Mouse (Mus musculus) heart, embryonic 16.5 days (tissue): ENCODE measurements at regions not wholly inside any gene's neighbourhood (a gene's known extent, or its start where the extent isn't known, plus 50 kb on each side); places are given as distances from the start of the nearest gene placed in this dataset.

Experiments used
- ATAC-seq: fragments of 200-750 bp; cut with Nextera tagmentation; replicated peaks from 2 replicates; pipeline ENCODE4 v1.8.0; 2017; ENCODE audit warnings: moderate number of reproducible peaks; ENCODE audit not compliant: insufficient read depth, low FRiP score; ENCODE audit errors: extremely low read depth
- H3K27ac ChIP-seq: fragments of 300-500 bp; sonication (generic); 2 replicates; pipeline ENCODE4 v1.5.1; 2014; ENCODE audit warnings: mild to moderate bottlenecking, low read length, control low read depth, moderate library complexity
- H3K27me3 ChIP-seq: fragments of 300-500 bp; sonication (generic); 2 replicates; pipeline ENCODE4 v1.6.1; 2014; ENCODE audit warnings: low read length, mixed read lengths; ENCODE audit not compliant: control insufficient read depth, insufficient read depth
- H3K36me3 ChIP-seq: fragments of 300-500 bp; sonication (generic); 2 replicates; pipeline ENCODE4 v1.6.1; 2014; ENCODE audit not compliant: control insufficient read depth, insufficient read depth
- H3K4me1 ChIP-seq: fragments of 300-500 bp; sonication (generic); 2 replicates; pipeline ENCODE4 v1.6.1; 2014; ENCODE audit warnings: low read length, mixed read lengths; ENCODE audit not compliant: control insufficient read depth, insufficient read depth
- H3K4me2 ChIP-seq: fragments of 300-500 bp; sonication (generic); 2 replicates; pipeline ENCODE4 v1.6.1; 2014; ENCODE audit warnings: low read depth, mild to moderate bottlenecking, control low read depth, low read length
- H3K4me3 ChIP-seq: fragments of 300-500 bp; sonication (generic); 2 replicates; pipeline ENCODE4 v1.5.1; 2014; ENCODE audit warnings: mild to moderate bottlenecking, control low read depth, low read length
- H3K9ac ChIP-seq: fragments of 300-500 bp; sonication (generic); 2 replicates; pipeline ENCODE4 v1.6.1; 2014; ENCODE audit warnings: low read length, control low read depth
- H3K9me3 ChIP-seq: fragments of 300-500 bp; sonication (generic); replicated peaks from 2 replicates; pipeline ENCODE4 v1.6.1; 2016; ENCODE audit warnings: low read length; ENCODE audit not compliant: control insufficient read depth
- WGBS: fragments of 180-500 bp; shearing (Covaris S2); extraction: QIAGEN DNeasy Blood & Tissue Kit; methylation state at CpG from one replicate; pipeline ENCODE4 v1.1.7; 2014; 5-methylcytosine and 5-hydroxymethylcytosine counted together

- ATAC-seq: no peak
- WGBS: 48% methylated on average over 4 of the region's 4 CpGs
- Histone ChIP-seq H3K36me3 (peaks cover 3% of the 10 kb centered on the region; the same call in 1 of the 2 replicates), H3K4me1 (0 out of 2 replicates have a peak, but pooled peaks cover 6% of the 10 kb centered on the region), H3K9me3 (peaks cover 5% of the 10 kb centered on the region), H3K27me3 (no peaks in the 10 kb centered on the region), H3K9ac (no peak overlapping the region), H3K4me2 (no peak overlapping the region), H3K27ac (no peak overlapping the region), H3K4me3 (no peak overlapping the region)
Observed at GRCm38 (mm10) chr13:101935843-101936242, 167.8 kb upstream of the Pik3r1 start.

GRCm38 (mm10) chr13:101954521-101954920 is 186.5 kb upstream of the Pik3r1 start:
- no peak overlapping the region for H3K4me2 ChIP-seq
- WGBS: 83% methylated on average over 3 of the region's 3 CpGs
- H3K9me3 ChIP-seq: no peaks in the 10 kb centered on the region
- H3K27me3 ChIP-seq: no peaks in the 10 kb centered on the region
- H3K36me3 ChIP-seq: no peaks in the 10 kb centered on the region
- no peak overlapping the region for H3K4me3 ChIP-seq
- H3K9ac ChIP-seq: no peak overlapping the region
- H3K27ac ChIP-seq: no peak overlapping the region
- no peak for ATAC-seq
- peaks cover 4% of the 10 kb centered on the region; the same call in 1 of the 2 replicates for H3K4me1 ChIP-seq

DNA sequence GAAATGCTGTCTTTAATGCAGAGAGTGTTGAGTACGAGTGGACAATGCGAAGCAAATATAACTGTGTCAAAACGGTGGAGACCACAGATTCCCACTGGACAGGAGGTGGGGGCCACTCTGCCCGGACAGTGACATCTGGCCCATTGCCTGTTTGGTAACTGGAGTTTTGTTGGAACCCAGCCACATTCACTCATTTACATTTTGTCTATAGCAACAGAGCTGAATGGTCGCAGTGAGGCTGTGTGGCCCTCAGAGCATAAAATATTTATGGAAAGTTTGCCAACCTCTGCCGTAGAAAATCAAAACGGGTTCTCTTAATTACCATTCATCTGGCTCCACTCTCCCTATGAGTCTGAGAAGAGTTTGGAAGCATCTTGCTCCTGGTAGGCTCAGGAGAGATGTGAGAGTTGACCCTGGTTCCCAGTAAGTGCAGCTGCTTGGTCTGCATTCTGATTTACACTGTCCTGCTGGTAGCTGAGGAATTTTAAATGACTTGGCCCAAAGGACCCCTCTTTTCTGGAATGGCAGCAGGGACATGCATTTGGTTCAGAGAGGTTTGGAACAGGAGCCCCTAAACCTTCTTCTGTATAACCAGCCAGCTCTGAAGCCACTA is 187.9 kb upstream of the Pik3r1 start:
- WGBS: 71% methylated on average over 7 of the region's 7 CpGs
- Histone ChIP-seq H3K4me3 (no peak overlapping the region), H3K4me2 (no peak overlapping the region), H3K4me1 (peaks cover 4% of the 10 kb centered on the region; the same call in 1 of the 2 replicates), H3K27me3 (no peaks in the 10 kb centered on the region), H3K9me3 (no peaks in the 10 kb centered on the region), H3K27ac (no peak overlapping the region), H3K9ac (no peak overlapping the region), H3K36me3 (no peaks in the 10 kb centered on the region)
- ATAC-seq: no peak

- H3K36me3 ChIP-seq: no peaks in the 10 kb centered on the region
- H3K4me2 ChIP-seq: no peak overlapping the region
- peaks cover 4% of the 10 kb centered on the region; the same call in 1 of the 2 replicates for H3K4me1 ChIP-seq
- no peak for ATAC-seq
- H3K4me3 ChIP-seq: no peak overlapping the region
- no peaks in the 10 kb centered on the region for H3K27me3 ChIP-seq
- H3K27ac ChIP-seq: no peak overlapping the region
- H3K9me3 ChIP-seq: no peaks in the 10 kb centered on the region
- no peak overlapping the region for H3K9ac ChIP-seq
- WGBS: 55% methylated on average over 4 of the region's 4 CpGs
Observed at GRCm38 (mm10) chr13:101957782-101958181, 189.8 kb upstream of the Pik3r1 start.

DNA sequence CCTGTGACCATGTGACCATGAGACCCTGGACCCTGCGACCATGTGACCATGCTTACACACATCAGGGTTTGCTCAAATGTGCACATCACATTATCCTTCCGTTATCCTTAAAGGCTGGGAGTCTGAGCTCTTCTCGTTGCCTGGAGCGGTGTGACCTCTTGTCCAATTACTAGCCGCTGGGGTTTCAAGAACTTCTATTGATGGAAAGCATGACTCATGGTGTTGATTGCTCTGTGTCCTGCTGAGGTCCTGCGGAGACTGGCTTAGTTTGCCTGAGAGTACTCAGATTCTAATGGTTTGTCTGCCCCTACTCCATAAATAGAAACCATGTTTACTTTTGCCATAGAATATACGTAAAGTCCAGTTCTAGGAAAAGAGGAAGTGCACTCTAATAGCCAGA is 197.5 kb upstream of the Pik3r1 start:
- no peak overlapping the region for H3K4me2 ChIP-seq
- H3K27ac ChIP-seq: no peak overlapping the region
- no peak for ATAC-seq
- H3K27me3 ChIP-seq: no peaks in the 10 kb centered on the region
- no peaks in the 10 kb centered on the region for H3K9me3 ChIP-seq
- 0 out of 2 replicates have a peak, but pooled peaks cover 2% of the 10 kb centered on the region for H3K4me1 ChIP-seq
- 39% methylated on average over 7 of the region's 7 CpGs for WGBS
- no peak overlapping the region for H3K4me3 ChIP-seq
- no peak overlapping the region for H3K9ac ChIP-seq
- H3K36me3 ChIP-seq: no peaks in the 10 kb centered on the region

DNA sequence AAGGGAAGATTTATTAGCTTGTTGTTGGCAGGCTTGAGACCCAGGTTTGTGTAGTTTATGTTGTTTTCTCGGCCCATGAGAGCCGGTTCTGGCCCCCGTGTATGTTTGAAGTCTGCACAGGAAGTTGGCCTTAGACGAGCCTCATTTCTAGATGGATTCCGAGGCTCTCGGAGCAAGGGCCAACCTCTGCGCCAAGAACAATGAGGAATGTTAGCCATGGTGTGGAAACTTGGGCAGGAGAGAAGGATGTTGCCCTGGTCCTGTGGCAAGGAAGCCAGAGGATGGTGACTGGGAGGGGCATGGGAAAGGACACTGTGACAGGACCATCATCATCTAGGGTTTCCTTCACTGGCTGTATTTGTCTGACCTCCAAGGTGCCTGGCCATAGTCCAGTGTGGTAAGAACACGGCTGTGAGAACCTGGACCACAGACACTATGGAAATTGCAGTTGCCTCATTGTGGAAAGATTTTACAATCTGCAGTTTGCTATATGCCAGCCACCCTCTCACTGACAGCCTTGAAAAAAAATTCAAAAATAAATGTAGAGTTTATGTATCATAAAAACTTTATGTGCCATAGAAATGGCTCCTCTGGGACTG is 198.9 kb upstream of the Pik3r1 start:
- Histone ChIP-seq H3K27ac (no peak overlapping the region), H3K27me3 (no peaks in the 10 kb centered on the region), H3K9me3 (no peaks in the 10 kb centered on the region), H3K9ac (no peak overlapping the region), H3K4me1 (0 out of 2 replicates have a peak, but pooled peaks cover 2% of the 10 kb centered on the region), H3K36me3 (no peaks in the 10 kb centered on the region), H3K4me3 (no peak overlapping the region), H3K4me2 (no peak overlapping the region)
- WGBS: 76% methylated on average over 8 of the region's 8 CpGs
- ATAC-seq: no peak

GRCm38 (mm10) chr13:101967466-101967865 is 199.4 kb upstream of the Pik3r1 start:
- WGBS: 85% methylated on average over 4 of the region's 4 CpGs
- ATAC-seq: no peak
- Histone ChIP-seq H3K4me2 (no peak overlapping the region), H3K36me3 (no peaks in the 10 kb centered on the region), H3K4me3 (no peak overlapping the region), H3K9ac (no peak overlapping the region), H3K4me1 (0 out of 2 replicates have a peak, but pooled peaks cover 2% of the 10 kb centered on the region), H3K27ac (no peak overlapping the region), H3K9me3 (no peaks in the 10 kb centered on the region), H3K27me3 (no peaks in the 10 kb centered on the region)

- H3K4me2 ChIP-seq: no peak overlapping the region
- H3K9ac ChIP-seq: no peak overlapping the region
- no peak overlapping the region for H3K4me3 ChIP-seq
- H3K9me3 ChIP-seq: no peaks in the 10 kb centered on the region
- H3K36me3 ChIP-seq: no peaks in the 10 kb centered on the region
- ATAC-seq: no peak
- H3K27ac ChIP-seq: no peak overlapping the region
- WGBS: 89% methylated on average over 4 of the region's 4 CpGs
- peaks cover 5% of the 10 kb centered on the region for H3K4me1 ChIP-seq
- H3K27me3 ChIP-seq: no peaks in the 10 kb centered on the region
Observed at GRCm38 (mm10) chr13:101976766-101977165, 208.7 kb upstream of the Pik3r1 start.

GRCm38 (mm10) chr13:101980171-101980835 is 212.3 kb upstream of the Pik3r1 start:
- no peak overlapping the region for H3K27ac ChIP-seq
- H3K9ac ChIP-seq: no peak overlapping the region
- H3K4me3 ChIP-seq: no peak overlapping the region
- peaks cover 6% of the 10 kb centered on the region; the same call in 1 of the 2 replicates for H3K9me3 ChIP-seq
- H3K36me3 ChIP-seq: no peaks in the 10 kb centered on the region
- H3K4me2 ChIP-seq: no peak overlapping the region
- H3K4me1 ChIP-seq: no peaks in the 10 kb centered on the region
- no peaks in the 10 kb centered on the region for H3K27me3 ChIP-seq
- ATAC-seq: no peak
- 68% methylated on average over 4 of the region's 4 CpGs for WGBS
